Mouse (Mus musculus): Measurements from ENCODE around the gene Kctd10.

GRCm38 (mm10) chr5:114371331-114371730 is 9.0 kb downstream of the Kctd10 start:
- no peak for TF ChIP-seq GATA1 (IDR thresholded peaks at IDR 0.05; ENCODE audit: borderline replicate concordance, low read length)
- TF ChIP-seq FLI1 (IDR thresholded peaks at IDR 0.05; ENCODE audit: low read length): no peak
